Mouse (Mus musculus) lung, postnatal 0 days (tissue): ENCODE data around the gene Ddx39b.

Experiments
- CTCF ChIP-seq: IDR thresholded peaks from 2 replicates; pipeline ENCODE4 v1.5.1; 2016; ENCODE audit warnings: antibody characterized with exemption, mild to moderate bottlenecking
- EP300 ChIP-seq: IDR thresholded peaks from 2 replicates; pipeline ENCODE4 v1.6.1; 2016; ENCODE audit warnings: antibody characterized with exemption, mild to moderate bottlenecking, control low read depth

DNA sequence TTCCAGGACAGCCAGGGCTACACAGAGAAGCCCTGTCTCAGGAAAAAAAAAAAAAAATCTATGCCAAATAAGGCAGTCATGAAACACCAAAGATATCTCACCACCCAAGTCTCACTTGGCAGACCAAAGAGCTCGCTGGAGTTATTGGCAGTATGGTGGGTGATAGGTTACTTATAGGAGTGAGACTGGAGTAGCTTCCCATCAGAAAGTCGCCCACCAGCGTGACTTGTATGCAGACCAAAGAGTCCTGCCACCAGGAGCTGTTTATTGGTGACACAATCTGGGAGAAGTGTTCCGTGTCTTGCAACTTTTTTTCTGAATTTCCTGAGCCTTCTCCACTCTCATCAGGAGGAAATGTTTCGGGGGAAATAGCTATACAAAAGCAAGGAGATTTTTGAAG, 1.8 kb upstream of the Ddx39b start:
- TF ChIP-seq CTCF (no peak), EP300 (no peak)
